Mouse (Mus musculus) kidney, embryonic 14.5 days (tissue): ENCODE results near the gene Farp1. TPM values are rescaled to one million over a fixed set of nuclear protein-coding genes. Genes with fewer than 3 reads are reported as not detected.

Experiments used
- ATAC-seq: fragments of 200-750 bp; cut with Nextera tagmentation; 2 replicates; pipeline ENCODE4 v1.8.0; 2017; ENCODE audit warnings: moderate number of reproducible peaks, mild to moderate bottlenecking, moderate TSS enrichment, moderate library complexity; ENCODE audit not compliant: low FRiP score, low TSS enrichment
- H3K27ac ChIP-seq: fragments of 300-500 bp; sonication (generic); 2 replicates; pipeline ENCODE4 v1.5.1; 2014; ENCODE audit warnings: low read depth, mild to moderate bottlenecking, low read length, moderate library complexity, mixed read lengths
- H3K27me3 ChIP-seq: fragments of 300-500 bp; sonication (generic); 2 replicates; pipeline ENCODE4 v1.6.1; 2014; ENCODE audit warnings: mild to moderate bottlenecking, low read length; ENCODE audit not compliant: control insufficient read depth, insufficient read depth
- H3K36me3 ChIP-seq: fragments of 300-500 bp; sonication (generic); 2 replicates; pipeline ENCODE4 v1.6.1; 2014; ENCODE audit warnings: low read length, mixed read lengths; ENCODE audit not compliant: control insufficient read depth, insufficient read depth
- H3K4me1 ChIP-seq: fragments of 300-500 bp; sonication (generic); 2 replicates; pipeline ENCODE4 v1.6.1; 2014; ENCODE audit warnings: low read length, mixed read lengths; ENCODE audit not compliant: control insufficient read depth, insufficient read depth
- H3K4me2 ChIP-seq: fragments of 300-500 bp; sonication (generic); replicated peaks from 2 replicates; pipeline ENCODE4 v1.6.1; 2014; ENCODE audit warnings: low read depth, mild to moderate bottlenecking, low read length
- H3K4me3 ChIP-seq: fragments of 300-500 bp; sonication (generic); 2 replicates; pipeline ENCODE4 v1.5.1; 2014; ENCODE audit warnings: mild to moderate bottlenecking, low read length
- H3K9ac ChIP-seq: fragments of 300-500 bp; sonication (generic); 2 replicates; pipeline ENCODE4 v1.6.1; 2014; ENCODE audit warnings: low read depth, mild to moderate bottlenecking, low read length, moderate library complexity
- H3K9me3 ChIP-seq: fragments of 300-500 bp; sonication (generic); 2 replicates; pipeline ENCODE4 v1.6.1; 2016; ENCODE audit warnings: low read length; ENCODE audit not compliant: control insufficient read depth
- whole genome bisulfite sequencing: fragments of 180-500 bp; shearing (Covaris S2); extraction: QIAGEN DNeasy Blood & Tissue Kit; methylation state at CpG from one replicate; pipeline ENCODE4 v1.1.7; 2014; 5-methylcytosine and 5-hydroxymethylcytosine counted together
- polyA plus RNA-seq: library from polyadenylated mRNA; unstranded; fragments of >200 nt; fragmentation: Nextera tagmentation; extraction: Ambion mirVana; gene quantifications from 2 replicates; pipeline ENCODE4 v1.2.1, GENCODE M21; 2014

Farp1 gene
- polyA plus RNA-seq, 1 experiment from 2014 or later = 43.3 TPM

- 93% methylated on average over 14 of the region's 14 CpGs for WGBS
- ATAC-seq = no peak
- no peak overlapping the region for H3K9ac ChIP-seq
- H3K9me3 ChIP-seq = no peaks in the 10 kb centered on the region
- no peaks in the 10 kb centered on the region for H3K27me3 ChIP-seq
- H3K4me2 ChIP-seq = no peak overlapping the region
- no peaks in the 10 kb centered on the region for H3K4me1 ChIP-seq
- H3K27ac ChIP-seq = no peak overlapping the region
- no peak overlapping the region for H3K4me3 ChIP-seq
- H3K36me3 ChIP-seq = peaks cover 80% of the 10 kb centered on the region
Measured at GRCm38 (mm10) chr14:121285379-121286120, 250.6 kb downstream of the Farp1 start.

- no peaks in the 10 kb centered on the region for H3K9me3 ChIP-seq
- H3K4me1 ChIP-seq = no peaks in the 10 kb centered on the region
- H3K27me3 ChIP-seq = no peaks in the 10 kb centered on the region
- no peak overlapping the region for H3K4me2 ChIP-seq
- H3K4me3 ChIP-seq = no peak overlapping the region
- H3K27ac ChIP-seq = no peak overlapping the region
- H3K36me3 ChIP-seq = peaks cover 62% of the 10 kb centered on the region
- ATAC-seq = no peak
- WGBS = 95% methylated on average over 8 of the region's 8 CpGs
- H3K9ac ChIP-seq = no peak overlapping the region
Measured at GRCm38 (mm10) chr14:121291881-121292280, 256.9 kb downstream of the Farp1 start.

GRCm38 (mm10) chr14:121292391-121292790 is 257.4 kb downstream of the Farp1 start:
- no peak overlapping the region for H3K4me3 ChIP-seq
- H3K4me1 ChIP-seq = no peaks in the 10 kb centered on the region
- no peak overlapping the region for H3K27ac ChIP-seq
- H3K9me3 ChIP-seq = no peaks in the 10 kb centered on the region
- no peak for ATAC-seq
- no peak overlapping the region for H3K9ac ChIP-seq
- 85% methylated on average over 3 of the region's 3 CpGs for WGBS
- H3K4me2 ChIP-seq = no peak overlapping the region
- no peaks in the 10 kb centered on the region for H3K27me3 ChIP-seq
- peaks cover 61% of the 10 kb centered on the region for H3K36me3 ChIP-seq

GRCm38 (mm10) chr14:121294484-121294883 is 259.5 kb downstream of the Farp1 start:
- Histone ChIP-seq H3K4me1 (no peaks in the 10 kb centered on the region), H3K36me3 (peaks cover 55% of the 10 kb centered on the region)
- whole genome bisulfite sequencing = 90% methylated on average over 12 of the region's 12 CpGs

GRCm38 (mm10) chr14:121297103-121297502 is 262.1 kb downstream of the Farp1 start:
- H3K4me3 ChIP-seq = no peak overlapping the region
- H3K27ac ChIP-seq = no peak overlapping the region
- no peak overlapping the region for H3K4me2 ChIP-seq
- ATAC-seq = no peak
- no peaks in the 10 kb centered on the region for H3K4me1 ChIP-seq
- no peak overlapping the region for H3K9ac ChIP-seq
- H3K36me3 ChIP-seq = peaks cover 66% of the 10 kb centered on the region
- no peaks in the 10 kb centered on the region for H3K9me3 ChIP-seq
- no peaks in the 10 kb centered on the region for H3K27me3 ChIP-seq
- WGBS = 97% methylated on average over 6 of the region's 6 CpGs

More at GRCm38 (mm10) chr14:121294484-121294883, 259.5 kb downstream of the Farp1 start:
- H3K9ac ChIP-seq = no peak overlapping the region
- no peak for ATAC-seq
- no peak overlapping the region for H3K4me3 ChIP-seq
- H3K27me3 ChIP-seq = no peaks in the 10 kb centered on the region
- no peak overlapping the region for H3K4me2 ChIP-seq
- no peak overlapping the region for H3K27ac ChIP-seq
- no peaks in the 10 kb centered on the region for H3K9me3 ChIP-seq

GRCm38 (mm10) chr14:121298537-121298936 is 263.5 kb downstream of the Farp1 start:
- Histone ChIP-seq H3K4me1 (no peaks in the 10 kb centered on the region), H3K4me2 (no peak overlapping the region), H3K36me3 (peaks cover 56% of the 10 kb centered on the region), H3K27ac (peak overlapping the region; percentile 47; the same call in 1 of the 2 replicates), H3K4me3 (no peak overlapping the region), H3K9me3 (no peaks in the 10 kb centered on the region), H3K27me3 (no peaks in the 10 kb centered on the region), H3K9ac (no peak overlapping the region)
- 79% methylated on average over 5 of the region's 5 CpGs for WGBS
- peak; percentile 48; the same call in 1 of the 2 replicates for ATAC-seq

GRCm38 (mm10) chr14:121299093-121299492 is 264.1 kb downstream of the Farp1 start:
- Histone ChIP-seq H3K4me1 (no peaks in the 10 kb centered on the region), H3K9me3 (no peaks in the 10 kb centered on the region), H3K4me2 (no peak overlapping the region), H3K36me3 (peaks cover 51% of the 10 kb centered on the region), H3K9ac (no peak overlapping the region), H3K4me3 (no peak overlapping the region), H3K27ac (no peak overlapping the region), H3K27me3 (no peaks in the 10 kb centered on the region)
- 93% methylated on average over 9 of the region's 9 CpGs for WGBS
- ATAC-seq = no peak

- no peak overlapping the region for H3K4me3 ChIP-seq
- no peak overlapping the region for H3K4me2 ChIP-seq
- 60% methylated on average over 7 of the region's 7 CpGs for WGBS
- peaks cover 4% of the 10 kb centered on the region; the same call in 1 of the 2 replicates for H3K4me1 ChIP-seq
- H3K9ac ChIP-seq = no peak overlapping the region
- H3K36me3 ChIP-seq = peaks cover 31% of the 10 kb centered on the region
- H3K27me3 ChIP-seq = no peaks in the 10 kb centered on the region
- H3K9me3 ChIP-seq = no peaks in the 10 kb centered on the region
- ATAC-seq = peak; percentile 63; the same call in 1 of the 2 replicates
- H3K27ac ChIP-seq = no peak overlapping the region
Measured at GRCm38 (mm10) chr14:121304523-121304922, 269.5 kb downstream of the Farp1 start.

- 73% methylated on average over 8 of the region's 8 CpGs for WGBS
- peaks cover 22% of the 10 kb centered on the region for H3K36me3 ChIP-seq
Measured at GRCm38 (mm10) chr14:121305316-121306064, 270.5 kb downstream of the Farp1 start.

More at GRCm38 (mm10) chr14:121305316-121306064, 270.5 kb downstream of the Farp1 start:
- Histone ChIP-seq H3K4me1 (peaks cover 14% of the 10 kb centered on the region), H3K27ac (no peak overlapping the region), H3K4me3 (no peak overlapping the region), H3K27me3 (no peaks in the 10 kb centered on the region), H3K4me2 (no peak overlapping the region), H3K9ac (no peak overlapping the region), H3K9me3 (no peaks in the 10 kb centered on the region)
- ATAC-seq = no peak
